Comparison of ENCODE assay signal across 28 mouse cellular contexts in the genomic region with DNA sequence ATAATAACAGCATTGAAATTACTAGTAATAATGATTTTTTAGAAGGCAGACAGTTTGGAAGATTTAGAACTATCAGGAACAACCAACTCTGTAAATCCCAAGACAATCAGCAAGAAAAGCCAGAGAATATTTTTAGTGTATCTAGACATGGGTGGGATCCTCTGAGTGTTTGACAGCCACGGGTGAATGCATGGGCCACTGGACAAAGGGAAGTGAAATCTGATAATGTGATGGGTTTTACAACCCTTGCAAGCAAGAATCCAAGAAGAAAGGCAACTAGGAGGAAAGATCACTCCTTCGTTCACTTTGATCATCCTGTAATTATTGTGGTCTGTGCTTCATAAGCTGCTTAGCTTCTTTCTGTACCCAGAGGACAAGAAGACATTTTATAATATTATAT.
"Had no signal": no experiment of that assay in that cellular context is flagged by ENCODE, and none has a peak within 500 bp of the region (broad histone marks: within the 10 kb centered on the region; RNA-seq: fewer than 3 reads in every experiment).

No protein-coding gene starts in this region.

- H3K36me3 ChIP-seq: embryonic facial prominence, embryonic 10.5 days; embryonic facial prominence, embryonic 12.5 days; embryonic facial prominence, embryonic 13.5 days; embryonic facial prominence, embryonic 15.5 days; forebrain, embryonic 10.5 days; forebrain, embryonic 12.5 days; forebrain, embryonic 15.5 days had no signal

- H3K27ac ChIP-seq: embryonic facial prominence, embryonic 10.5 days; embryonic facial prominence, embryonic 12.5 days; embryonic facial prominence, embryonic 13.5 days; embryonic facial prominence, embryonic 15.5 days; forebrain, embryonic 10.5 days; forebrain, embryonic 12.5 days; forebrain, embryonic 13.5 days; forebrain, embryonic 15.5 days; gastrocnemius, adult 2 months had no signal

- ATAC-seq: forebrain, embryonic 13.5 days; forebrain, embryonic 14.5 days; forebrain, embryonic 15.5 days; forebrain, embryonic 16.5 days; forebrain, postnatal 0 days had no signal

- H3K9me3 ChIP-seq: embryonic facial prominence, embryonic 10.5 days; embryonic facial prominence, embryonic 12.5 days; embryonic facial prominence, embryonic 13.5 days; embryonic facial prominence, embryonic 15.5 days; forebrain, embryonic 10.5 days; forebrain, embryonic 12.5 days; forebrain, embryonic 13.5 days; forebrain, embryonic 15.5 days had no signal

- H3K27me3 ChIP-seq: embryonic facial prominence, embryonic 12.5 days; embryonic facial prominence, embryonic 13.5 days; embryonic facial prominence, embryonic 15.5 days; forebrain, embryonic 12.5 days; forebrain, embryonic 13.5 days; forebrain, embryonic 15.5 days had no signal

- H3K4me1 ChIP-seq: embryonic facial prominence, embryonic 10.5 days; embryonic facial prominence, embryonic 12.5 days; embryonic facial prominence, embryonic 13.5 days; embryonic facial prominence, embryonic 15.5 days; forebrain, embryonic 10.5 days; forebrain, embryonic 12.5 days; forebrain, embryonic 13.5 days; forebrain, embryonic 15.5 days had no signal

- H3K4me3 ChIP-seq: embryonic facial prominence, embryonic 10.5 days; embryonic facial prominence, embryonic 12.5 days; embryonic facial prominence, embryonic 13.5 days; embryonic facial prominence, embryonic 15.5 days; erythroblast, embryonic 14.5 days; forebrain, embryonic 10.5 days; forebrain, embryonic 12.5 days; forebrain, embryonic 13.5 days; forebrain, embryonic 15.5 days; gastrocnemius, adult 2 months had no signal

- DNase-seq: cerebellum, adult 18-20 months; cerebellum, adult 2 months; cerebellum, adult 8-10 months; cerebellum, adult 9-10 months; cerebellum, adult 9-11 months; cerebellum, postnatal 10 days; cerebellum, postnatal 14 days; cerebellum, postnatal 25 days; cerebellum, postnatal 36 days; embryo, embryonic 11 days; forebrain, postnatal 0 days; gastrocnemius, adult 2 months; gastrocnemius, postnatal 10 days; gastrocnemius, postnatal 14 days; gastrocnemius, postnatal 25 days; gastrocnemius, postnatal 36 days; heart, adult 11 months had no signal

- H3K4me2 ChIP-seq: embryonic facial prominence, embryonic 12.5 days; embryonic facial prominence, embryonic 13.5 days; embryonic facial prominence, embryonic 15.5 days; forebrain, embryonic 12.5 days; forebrain, embryonic 13.5 days; forebrain, embryonic 15.5 days had no signal

- H3K9ac ChIP-seq: embryonic facial prominence, embryonic 12.5 days; embryonic facial prominence, embryonic 13.5 days; embryonic facial prominence, embryonic 15.5 days; forebrain, embryonic 12.5 days; forebrain, embryonic 13.5 days; forebrain, embryonic 15.5 days; forebrain, postnatal 0 days had no signal
